Mouse (Mus musculus): Measurements from ENCODE around the gene Ggt6. TPM values are rescaled to one million over a fixed set of nuclear protein-coding genes. Genes with fewer than 3 reads are reported as not detected.

Gene Ggt6
- polyA plus RNA-seq, 1 experiment: not detected

DNA sequence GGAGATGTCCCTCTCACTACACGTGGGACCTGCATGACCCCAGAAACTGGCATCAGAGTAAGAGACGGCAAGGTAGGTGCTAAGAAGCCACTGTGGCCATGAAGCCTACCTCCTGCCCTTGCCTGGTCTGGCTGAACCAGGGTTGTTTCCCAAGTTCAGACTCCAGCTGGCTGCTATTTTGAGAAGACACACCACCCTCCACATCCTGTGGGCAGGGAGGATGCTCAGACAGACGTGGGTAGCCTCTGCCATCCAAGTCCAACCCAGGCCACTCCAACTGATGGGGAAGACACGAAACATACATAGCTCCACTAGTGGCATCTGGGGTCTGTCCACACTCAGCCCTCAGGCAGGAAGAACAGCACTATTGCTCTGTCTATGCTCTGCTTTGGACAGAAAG is 34.7 kb downstream of the Ggt6 start:
- no peaks in the 10 kb centered on the region for H3K36me3 ChIP-seq (ENCODE audit: control insufficient read depth, insufficient read depth, low read length, poor library complexity, severe bottlenecking)
- no peaks in the 10 kb centered on the region for H3K4me1 ChIP-seq (ENCODE audit: control insufficient read depth, insufficient read depth, low read length)
- H3K27me3 ChIP-seq (ENCODE audit: control insufficient read depth, insufficient read depth, low read length, poor library complexity, severe bottlenecking): no peaks in the 10 kb centered on the region
- H3K27ac ChIP-seq (ENCODE audit: insufficient read depth, low read length): no peak overlapping the region
- H3K9me3 ChIP-seq (replicated peaks; ENCODE audit: control insufficient read depth, insufficient read depth, low read length, poor library complexity, severe bottlenecking): no peaks in the 10 kb centered on the region
- TF ChIP-seq EP300 (IDR thresholded peaks at IDR 0.05; ENCODE audit: insufficient read depth, low read depth, low read length): no peak
- no peak for TF ChIP-seq POLR2A (IDR thresholded peaks at IDR 0.05; ENCODE audit: insufficient read depth, low read length)
- no peak for TF ChIP-seq CTCF (IDR thresholded peaks at IDR 0.05; ENCODE audit: low read depth, low read length)
- no peak overlapping the region for H3K4me3 ChIP-seq (ENCODE audit: low read depth, low read length)
- no peak overlapping the region for H3K9ac ChIP-seq (ENCODE audit: low read depth, poor library complexity, severe bottlenecking)

DNA sequence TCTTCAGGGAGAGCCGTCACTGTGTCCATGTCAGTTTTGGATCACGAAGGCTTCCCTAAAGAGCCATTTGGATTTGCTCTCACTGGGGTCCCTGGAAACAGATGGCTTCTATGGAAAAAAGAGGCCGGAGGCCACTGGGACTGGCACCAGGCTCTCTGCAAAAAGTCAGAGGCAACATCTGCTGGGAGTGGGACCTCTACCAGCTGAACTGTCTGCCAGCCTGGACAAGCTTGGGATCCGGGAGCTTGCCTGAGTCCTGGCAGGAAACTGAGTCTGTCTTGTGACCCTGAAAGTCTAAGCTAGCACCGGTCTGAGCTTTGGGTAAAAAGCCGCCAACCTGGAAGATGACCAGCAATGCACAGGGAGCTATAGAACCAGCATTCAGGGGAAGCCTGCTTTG is 36.1 kb downstream of the Ggt6 start:
- Histone ChIP-seq H3K27me3 (ENCODE audit: control insufficient read depth, insufficient read depth, low read length, poor library complexity, severe bottlenecking) (no peaks in the 10 kb centered on the region), H3K9me3 (replicated peaks; ENCODE audit: control insufficient read depth, insufficient read depth, low read length, poor library complexity, severe bottlenecking) (no peaks in the 10 kb centered on the region), H3K36me3 (ENCODE audit: control insufficient read depth, insufficient read depth, low read length, poor library complexity, severe bottlenecking) (no peaks in the 10 kb centered on the region), H3K27ac (ENCODE audit: insufficient read depth, low read length) (no peak overlapping the region), H3K9ac (ENCODE audit: low read depth, poor library complexity, severe bottlenecking) (no peak overlapping the region), H3K4me3 (ENCODE audit: low read depth, low read length) (no peak overlapping the region), H3K4me1 (ENCODE audit: control insufficient read depth, insufficient read depth, low read length) (no peaks in the 10 kb centered on the region)
- TF ChIP-seq POLR2A (IDR thresholded peaks at IDR 0.05; ENCODE audit: insufficient read depth, low read length): no peak
- TF ChIP-seq CTCF (IDR thresholded peaks at IDR 0.05; ENCODE audit: low read depth, low read length): no peak
- TF ChIP-seq EP300 (IDR thresholded peaks at IDR 0.05; ENCODE audit: insufficient read depth, low read depth, low read length): no peak

DNA sequence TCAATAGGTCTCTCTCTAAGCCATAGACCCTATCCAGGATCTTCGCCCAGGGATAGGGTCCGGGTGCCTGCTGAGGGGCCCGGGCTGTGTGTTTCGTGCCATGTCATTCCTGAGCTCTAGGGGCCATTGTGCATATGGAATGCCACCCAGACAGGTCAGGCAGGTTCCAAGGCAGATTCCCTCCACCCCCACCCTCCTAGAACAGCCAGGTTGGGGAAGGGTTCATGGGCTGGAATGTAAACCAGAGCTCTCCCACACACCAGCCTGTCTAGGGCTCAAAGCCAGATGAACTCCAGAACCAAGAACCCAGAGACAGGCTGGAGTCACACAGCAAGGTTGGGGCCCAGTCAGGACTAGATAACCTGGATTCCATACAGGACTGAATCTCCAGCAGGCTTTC is 38.2 kb downstream of the Ggt6 start:
- no peak overlapping the region for H3K4me3 ChIP-seq (ENCODE audit: low read depth, low read length)
- H3K9ac ChIP-seq (ENCODE audit: low read depth, poor library complexity, severe bottlenecking): no peak overlapping the region
- no peak for TF ChIP-seq CTCF (IDR thresholded peaks at IDR 0.05; ENCODE audit: low read depth, low read length)
- TF ChIP-seq POLR2A (IDR thresholded peaks at IDR 0.05; ENCODE audit: insufficient read depth, low read length): no peak
- TF ChIP-seq EP300 (IDR thresholded peaks at IDR 0.05; ENCODE audit: insufficient read depth, low read depth, low read length): no peak
- H3K36me3 ChIP-seq (ENCODE audit: control insufficient read depth, insufficient read depth, low read length, poor library complexity, severe bottlenecking): no peaks in the 10 kb centered on the region
- no peak overlapping the region for H3K27ac ChIP-seq (ENCODE audit: insufficient read depth, low read length)
- no peaks in the 10 kb centered on the region for H3K9me3 ChIP-seq (replicated peaks; ENCODE audit: control insufficient read depth, insufficient read depth, low read length, poor library complexity, severe bottlenecking)
- H3K4me1 ChIP-seq (ENCODE audit: control insufficient read depth, insufficient read depth, low read length): no peaks in the 10 kb centered on the region
- H3K27me3 ChIP-seq (ENCODE audit: control insufficient read depth, insufficient read depth, low read length, poor library complexity, severe bottlenecking): no peaks in the 10 kb centered on the region

DNA sequence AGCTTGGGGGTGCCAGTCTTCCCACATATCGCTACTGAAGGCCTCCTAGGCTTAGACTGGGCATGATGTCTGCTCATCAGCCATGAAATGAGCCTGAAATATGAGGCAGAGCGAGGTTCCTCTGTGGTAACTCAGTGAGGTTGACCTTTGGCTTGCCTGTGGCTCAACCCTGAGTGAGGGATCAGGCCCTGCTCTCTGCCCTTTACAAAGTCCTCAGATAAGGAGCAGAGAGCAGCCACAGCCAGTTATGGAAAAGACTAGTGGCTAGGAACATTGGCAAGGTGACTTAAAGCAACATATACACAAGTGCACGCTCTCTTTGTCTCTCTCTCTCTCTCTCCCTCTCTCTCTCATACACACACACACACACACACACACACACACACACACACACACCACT is 39.6 kb downstream of the Ggt6 start:
- Histone ChIP-seq H3K36me3 (ENCODE audit: control insufficient read depth, insufficient read depth, low read length, poor library complexity, severe bottlenecking) (no peaks in the 10 kb centered on the region), H3K9me3 (replicated peaks; ENCODE audit: control insufficient read depth, insufficient read depth, low read length, poor library complexity, severe bottlenecking) (no peaks in the 10 kb centered on the region), H3K9ac (ENCODE audit: low read depth, poor library complexity, severe bottlenecking) (no peak overlapping the region), H3K27ac (ENCODE audit: insufficient read depth, low read length) (no peak overlapping the region), H3K27me3 (ENCODE audit: control insufficient read depth, insufficient read depth, low read length, poor library complexity, severe bottlenecking) (no peaks in the 10 kb centered on the region), H3K4me1 (ENCODE audit: control insufficient read depth, insufficient read depth, low read length) (no peaks in the 10 kb centered on the region), H3K4me3 (ENCODE audit: low read depth, low read length) (no peak overlapping the region)
- TF ChIP-seq POLR2A (IDR thresholded peaks at IDR 0.05; ENCODE audit: insufficient read depth, low read length) (no peak), CTCF (IDR thresholded peaks at IDR 0.05; ENCODE audit: low read depth, low read length) (no peak), EP300 (IDR thresholded peaks at IDR 0.05; ENCODE audit: insufficient read depth, low read depth, low read length) (no peak)

DNA sequence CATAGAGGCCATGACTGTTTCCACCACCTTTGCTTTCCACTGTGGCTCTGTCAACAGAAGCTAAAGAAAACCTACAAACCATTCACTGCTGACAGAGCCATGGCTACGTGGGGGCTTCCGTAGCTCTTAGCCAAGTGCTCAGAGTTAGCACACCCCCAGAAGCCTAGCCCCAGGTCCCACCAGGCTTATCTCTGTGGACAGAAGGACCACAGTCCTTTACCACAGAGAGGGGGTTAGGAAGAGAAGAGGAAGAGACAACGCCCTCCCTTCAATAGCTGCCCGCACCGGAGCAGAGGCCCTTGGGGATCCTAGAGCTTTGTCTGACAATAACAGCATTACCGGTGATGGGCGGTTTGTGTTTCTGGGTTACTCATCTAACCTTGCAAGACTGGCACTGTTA is 40.1 kb downstream of the Ggt6 start:
- no peaks in the 10 kb centered on the region for H3K27me3 ChIP-seq (ENCODE audit: control insufficient read depth, insufficient read depth, low read length, poor library complexity, severe bottlenecking)
- no peak overlapping the region for H3K9ac ChIP-seq (ENCODE audit: low read depth, poor library complexity, severe bottlenecking)
- TF ChIP-seq CTCF (IDR thresholded peaks at IDR 0.05; ENCODE audit: low read depth, low read length): no peak
- no peak for TF ChIP-seq POLR2A (IDR thresholded peaks at IDR 0.05; ENCODE audit: insufficient read depth, low read length)
- TF ChIP-seq EP300 (IDR thresholded peaks at IDR 0.05; ENCODE audit: insufficient read depth, low read depth, low read length): no peak
- no peaks in the 10 kb centered on the region for H3K9me3 ChIP-seq (replicated peaks; ENCODE audit: control insufficient read depth, insufficient read depth, low read length, poor library complexity, severe bottlenecking)
- no peak overlapping the region for H3K27ac ChIP-seq (ENCODE audit: insufficient read depth, low read length)
- H3K4me3 ChIP-seq (ENCODE audit: low read depth, low read length): no peak overlapping the region
- no peaks in the 10 kb centered on the region for H3K36me3 ChIP-seq (ENCODE audit: control insufficient read depth, insufficient read depth, low read length, poor library complexity, severe bottlenecking)
- no peaks in the 10 kb centered on the region for H3K4me1 ChIP-seq (ENCODE audit: control insufficient read depth, insufficient read depth, low read length)

DNA sequence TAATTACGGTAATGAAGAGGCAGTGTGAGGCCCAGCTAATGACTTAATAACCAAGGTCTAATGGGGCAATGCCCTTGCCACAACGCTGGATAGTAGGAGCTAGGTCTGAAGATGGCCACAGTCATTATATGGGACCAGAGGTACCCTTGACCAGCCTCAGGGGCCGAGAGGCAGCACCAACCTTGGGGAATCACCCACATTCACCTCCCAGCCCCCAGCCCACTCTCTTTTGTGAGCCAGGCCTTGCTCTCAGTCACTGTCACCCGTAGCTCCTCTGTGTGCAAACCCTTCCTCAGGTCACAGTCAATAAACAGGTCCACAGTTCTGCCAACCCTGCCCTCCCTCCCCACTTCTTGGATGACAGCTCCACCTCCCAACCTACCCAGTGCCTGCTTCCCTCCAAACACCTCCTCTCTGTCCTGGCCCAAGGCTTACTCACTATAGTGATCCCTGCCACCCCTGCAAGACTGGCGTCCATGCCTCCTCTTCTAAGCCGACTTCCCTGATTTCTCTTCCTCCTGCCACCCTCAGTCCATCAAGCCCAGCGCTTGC is 40.8 kb downstream of the Ggt6 start:
- Histone ChIP-seq H3K4me3 (ENCODE audit: low read depth, low read length) (no peak overlapping the region), H3K9me3 (replicated peaks; ENCODE audit: control insufficient read depth, insufficient read depth, low read length, poor library complexity, severe bottlenecking) (no peaks in the 10 kb centered on the region), H3K36me3 (ENCODE audit: control insufficient read depth, insufficient read depth, low read length, poor library complexity, severe bottlenecking) (no peaks in the 10 kb centered on the region), H3K27me3 (ENCODE audit: control insufficient read depth, insufficient read depth, low read length, poor library complexity, severe bottlenecking) (no peaks in the 10 kb centered on the region), H3K9ac (ENCODE audit: low read depth, poor library complexity, severe bottlenecking) (no peak overlapping the region), H3K27ac (ENCODE audit: insufficient read depth, low read length) (no peak overlapping the region), H3K4me1 (ENCODE audit: control insufficient read depth, insufficient read depth, low read length) (no peaks in the 10 kb centered on the region)
- TF ChIP-seq EP300 (IDR thresholded peaks at IDR 0.05; ENCODE audit: insufficient read depth, low read depth, low read length) (no peak), POLR2A (IDR thresholded peaks at IDR 0.05; ENCODE audit: insufficient read depth, low read length) (no peak), CTCF (IDR thresholded peaks at IDR 0.05; ENCODE audit: low read depth, low read length) (no peak)
